Mouse (Mus musculus): ENCODE results near the gene Aif1. TPM values are rescaled to one million over a fixed set of nuclear protein-coding genes. Genes with fewer than 3 reads are reported as not detected.

Gene Aif1
- total and polyA plus RNA-seq, 3 experiments, result 7.0 to 14.7 (median 14.1) TPM

- DNase-seq (ENCODE audit: extremely low read depth), result no peak
- H3K4me3 ChIP-seq (replicated peaks in 1 of 3; ENCODE audit: low read depth in 2 of 3, low read length in 2 of 3, poor library complexity in 1 of 3), result no peak overlapping the region
- H3K27me3 ChIP-seq (replicated peaks), result no peaks in the 10 kb centered on the region
- dilution Hi-C loops (cut with MboI; ENCODE audit: extremely low pct_ligation_motif_present, extremely low pct_unique_long_range_greater_than_20kb, low sequenced_read_pairs), result no loop called here
- no peaks in the 10 kb centered on the region for H3K79me2 ChIP-seq (replicated peaks; ENCODE audit: control insufficient read depth, extremely low read depth, insufficient read depth, poor library complexity, severe bottlenecking)
- H3K36me3 ChIP-seq (replicated peaks in 1 of 2; ENCODE audit: control insufficient read depth in 1 of 2, insufficient read depth in 1 of 2, low read length in 1 of 2), result no peaks in the 10 kb centered on the region
- no peak overlapping the region for H3K27ac ChIP-seq (ENCODE audit: insufficient read depth, low read depth)
- in situ Hi-C loops (cut with MboI; ENCODE audit: low pct_ligation_motif_present, low pct_unique_long_range_greater_than_20kb, low sequenced_read_pairs), result no loop called here
- H3K9ac ChIP-seq (ENCODE audit: insufficient read depth, low read depth), result no peak overlapping the region
- H3K4me1 ChIP-seq (ENCODE audit: control insufficient read depth in 1 of 2, insufficient read depth in 2 of 2), result peaks cover 31 to 76% of the 10 kb centered on the region in 2 experiments
- TF ChIP-seq TBP (conservative IDR thresholded peaks at IDR 0.05; ENCODE audit: low read depth, low read length) (no peak), RAD21 (IDR thresholded peaks at IDR 0.05; ENCODE audit: low read depth, low read length) (no peak), TCF12 (IDR thresholded peaks at IDR 0.05; ENCODE audit: low read depth, low read length) (no peak), MXI1 (IDR thresholded peaks at IDR 0.05; ENCODE audit: low read depth, low read length) (no peak), ZMIZ1 (IDR thresholded peaks at IDR 0.05; ENCODE audit: low read depth, low read length) (no peak), PAX5 (IDR thresholded peaks at IDR 0.05; ENCODE audit: low read length) (no peak), JUND (conservative IDR thresholded peaks at IDR 0.05; ENCODE audit: low read depth, low read length) (no peak), EP300 (IDR thresholded peaks at IDR 0.05; ENCODE audit: low read length) (no peak), GABPA (IDR thresholded peaks at IDR 0.05; ENCODE audit: insufficient replicate concordance, low read depth, low read length) (no peak), JUN (IDR thresholded peaks at IDR 0.05; ENCODE audit: insufficient read depth, low read depth, low read length) (no peak), BHLHE40 (IDR thresholded peaks at IDR 0.05; ENCODE audit: low read depth, low read length) (no peak), CHD2 (IDR thresholded peaks at IDR 0.05; ENCODE audit: low read length) (no peak), IRF4 (IDR thresholded peaks at IDR 0.05; ENCODE audit: low read depth, low read length) (no peak), ELF1 (IDR thresholded peaks at IDR 0.05; ENCODE audit: low read depth, low read length) (no peak), ETS1 (conservative IDR thresholded peaks at IDR 0.05; ENCODE audit: low read depth, low read length) (no peak), CTCF (conservative IDR thresholded peaks at IDR 0.05 in 1 of 2, IDR thresholded peaks at IDR 0.05 in 1 of 2; ENCODE audit: low read depth in 2 of 2, low read length in 2 of 2) (no peak), USF2 (conservative IDR thresholded peaks at IDR 0.05; ENCODE audit: low read depth, low read length) (no peak), KAT2A (IDR thresholded peaks at IDR 0.05; ENCODE audit: insufficient replicate concordance, low read length) (no peak)
- H3K9me3 ChIP-seq (replicated peaks; ENCODE audit: low read length), result no peaks in the 10 kb centered on the region
- no peak overlapping the region for H3K4me2 ChIP-seq (ENCODE audit: insufficient read depth, low read depth, poor library complexity, severe bottlenecking)
These were observed 37.2 kb upstream of the Aif1 start for GRCm38 (mm10) chr17:35213071-35213470.

DNA sequence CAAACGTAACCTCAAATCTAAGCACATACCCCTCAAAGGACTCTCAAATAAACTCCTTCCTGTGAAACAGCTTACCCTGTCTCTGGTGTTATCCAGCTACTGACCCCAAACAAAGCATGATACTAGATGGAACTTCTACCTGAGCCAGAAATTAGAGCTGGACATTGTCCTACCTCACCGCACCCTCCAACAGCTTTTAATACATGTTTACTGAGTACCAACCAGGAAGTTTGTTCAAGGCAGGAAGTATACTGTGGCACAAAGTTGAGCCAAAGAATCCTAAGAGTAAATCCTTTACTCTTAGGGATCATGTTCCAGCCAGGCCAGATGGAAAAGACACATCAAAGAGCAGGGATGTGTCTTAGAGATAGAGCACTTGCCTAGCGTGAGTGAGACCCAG is 34.7 kb upstream of the Aif1 start:
- in situ Hi-C loops (cut with MboI; ENCODE audit: low pct_ligation_motif_present, low pct_unique_long_range_greater_than_20kb, low sequenced_read_pairs), result no loop called here
- TF ChIP-seq ZMIZ1 (IDR thresholded peaks at IDR 0.05; ENCODE audit: low read depth, low read length), result peak; percentile 13; the same call in 1 of the 2 replicates
- TF ChIP-seq ELF1 (IDR thresholded peaks at IDR 0.05; ENCODE audit: low read depth, low read length), result peak; percentile 11; the same call in 1 of the 2 replicates
- TF ChIP-seq EP300 (IDR thresholded peaks at IDR 0.05; ENCODE audit: low read length), result no peak
- no peak for DNase-seq (ENCODE audit: extremely low read depth)
- H3K27me3 ChIP-seq (replicated peaks), result no peaks in the 10 kb centered on the region
- no peaks in the 10 kb centered on the region for H3K9me3 ChIP-seq (replicated peaks; ENCODE audit: low read length)
- H3K4me2 ChIP-seq (ENCODE audit: insufficient read depth, low read depth, poor library complexity, severe bottlenecking), result peak overlapping the region; percentile 41
- H3K36me3 ChIP-seq (replicated peaks in 1 of 2; ENCODE audit: control insufficient read depth in 1 of 2, insufficient read depth in 1 of 2, low read length in 1 of 2), result no peaks in the 10 kb centered on the region
- H3K4me1 ChIP-seq (ENCODE audit: control insufficient read depth in 1 of 2, insufficient read depth in 2 of 2), result peaks cover 30 to 80% of the 10 kb centered on the region in 2 experiments
- peak overlapping the region; percentile 6; the same call in 1 of the 2 replicates for H3K9ac ChIP-seq (ENCODE audit: insufficient read depth, low read depth)
- H3K79me2 ChIP-seq (replicated peaks; ENCODE audit: control insufficient read depth, extremely low read depth, insufficient read depth, poor library complexity, severe bottlenecking), result no peaks in the 10 kb centered on the region
- H3K4me3 ChIP-seq (replicated peaks in 1 of 3; ENCODE audit: low read depth in 2 of 3, low read length in 2 of 3, poor library complexity in 1 of 3), result no peak overlapping the region
- H3K27ac ChIP-seq (ENCODE audit: insufficient read depth, low read depth), result peak overlapping the region; percentile 97
- dilution Hi-C loops (cut with MboI; ENCODE audit: extremely low pct_ligation_motif_present, extremely low pct_unique_long_range_greater_than_20kb, low sequenced_read_pairs), result no loop called here

Data from CH12.LX (cell line).